8 mouse cellular contexts compared by ENCODE assay signal in the genomic region with DNA sequence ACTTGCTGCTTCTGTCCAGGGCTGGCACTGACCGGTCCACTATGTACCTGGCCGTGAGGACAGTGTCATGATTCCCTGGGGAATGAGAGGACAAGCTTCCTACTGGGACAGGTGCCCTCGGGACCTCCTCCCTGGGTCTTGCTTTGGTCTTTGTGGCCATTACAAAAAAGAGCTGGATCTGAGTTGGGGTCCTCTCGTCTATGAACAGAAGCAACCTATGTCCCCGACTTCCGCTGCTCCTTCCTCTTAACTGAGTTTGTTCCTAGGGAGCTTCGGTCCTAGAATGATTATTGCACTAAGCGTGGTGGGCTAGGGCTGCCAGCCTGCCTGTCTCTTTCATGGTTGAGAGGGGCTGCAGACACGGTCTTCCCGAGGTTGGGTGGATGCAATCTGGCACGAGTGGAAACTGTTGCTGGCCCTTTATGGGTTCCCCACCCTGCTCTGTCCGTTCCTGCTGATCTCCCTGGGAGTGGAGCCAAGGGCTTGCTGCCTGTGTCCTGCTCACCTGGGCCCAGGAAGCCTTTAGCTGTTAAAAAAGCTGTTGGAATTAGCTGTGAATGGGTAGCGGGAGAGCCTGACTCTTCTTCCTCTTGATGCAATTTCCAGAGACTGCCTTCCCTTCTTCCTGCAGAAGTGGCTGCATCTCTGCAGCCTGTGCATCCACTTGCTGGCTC. TPM values are rescaled to one million over a fixed set of nuclear protein-coding genes. Genes with fewer than 3 reads are reported as not detected.
DNase-seq lines count a peak whose midpoint lies in the region; ATAC-seq lines count a peak whose summit lies in the region.
"Had no signal": no experiment of that assay in that cellular context is flagged by ENCODE, and none has a peak within 500 bp of the region (broad histone marks: within the 10 kb centered on the region; RNA-seq: fewer than 3 reads in every experiment).

No protein-coding gene starts in this region.

- ATAC-seq in kidney, embryonic 16.5 days (ENCODE audit: low FRiP score, low TSS enrichment), result no peak
- ATAC-seq in forebrain, embryonic 12.5 days (ENCODE audit: low FRiP score), result no peak
- ATAC-seq in intestine, embryonic 14.5 days (replicated peaks; ENCODE audit: low FRiP score, low TSS enrichment, low read depth), result no peak
- no peak for ATAC-seq in neural tube, embryonic 13.5 days (ENCODE audit: low read depth)

- DNase-seq in kidney, postnatal 36 days, result no peak
- no peak for DNase-seq in intestine, embryonic 14.5 days (ENCODE audit: low spot score)
- DNase-seq in spleen, postnatal 10 days (ENCODE audit: low spot score in 2 of 2), result no peak
- no peak for DNase-seq in right cerebral cortex, postnatal 10 days (ENCODE audit: low spot score in 2 of 2)

- no peak overlapping the region for H3K27ac ChIP-seq in kidney, embryonic 16.5 days (ENCODE audit: low read length)
- no peak overlapping the region for H3K27ac ChIP-seq in forebrain, embryonic 12.5 days
- no peak overlapping the region for H3K27ac ChIP-seq in intestine, embryonic 14.5 days (ENCODE audit: low read depth)
- no peak overlapping the region for H3K27ac ChIP-seq in neural tube, embryonic 13.5 days (replicated peaks)

- H3K36me3 ChIP-seq in kidney, embryonic 16.5 days (ENCODE audit: insufficient read depth, low read length), result no peaks in the 10 kb centered on the region
- H3K36me3 ChIP-seq in forebrain, embryonic 12.5 days (replicated peaks), result no peaks in the 10 kb centered on the region
- H3K36me3 ChIP-seq in intestine, embryonic 14.5 days (ENCODE audit: control insufficient read depth, insufficient read depth, low read length), result no peaks in the 10 kb centered on the region
- no peaks in the 10 kb centered on the region for H3K36me3 ChIP-seq in neural tube, embryonic 13.5 days

- no peaks in the 10 kb centered on the region for H3K9me3 ChIP-seq in kidney, embryonic 16.5 days (ENCODE audit: low read length)
- H3K9me3 ChIP-seq in forebrain, embryonic 12.5 days, result no peaks in the 10 kb centered on the region
- no peaks in the 10 kb centered on the region for H3K9me3 ChIP-seq in intestine, embryonic 14.5 days (ENCODE audit: control insufficient read depth, low read length)
- no peaks in the 10 kb centered on the region for H3K9me3 ChIP-seq in neural tube, embryonic 13.5 days

- peaks cover 16% of the 10 kb centered on the region for H3K4me1 ChIP-seq in kidney, embryonic 16.5 days (ENCODE audit: insufficient read depth, low read length)
- H3K4me1 ChIP-seq in forebrain, embryonic 12.5 days, result peaks cover 35% of the 10 kb centered on the region
- peaks cover 6% of the 10 kb centered on the region; the same call in 1 of the 2 replicates for H3K4me1 ChIP-seq in intestine, embryonic 14.5 days (replicated peaks; ENCODE audit: control insufficient read depth, insufficient read depth, low read length)
- peaks cover 32% of the 10 kb centered on the region for H3K4me1 ChIP-seq in neural tube, embryonic 13.5 days (replicated peaks)

- peak overlapping the region; percentile 95 for H3K4me2 ChIP-seq in kidney, embryonic 16.5 days (replicated peaks; ENCODE audit: low read depth, low read length)
- peak overlapping the region; percentile 97 for H3K4me2 ChIP-seq in forebrain, embryonic 12.5 days
- peak overlapping the region; percentile 97 for H3K4me2 ChIP-seq in intestine, embryonic 14.5 days (ENCODE audit: low read length)
- H3K4me2 ChIP-seq in neural tube, embryonic 13.5 days, result peak overlapping the region; percentile 82

- H3K9ac ChIP-seq in kidney, embryonic 16.5 days (replicated peaks; ENCODE audit: low read length), result no peak overlapping the region
- peak overlapping the region; percentile 60 for H3K9ac ChIP-seq in forebrain, embryonic 12.5 days
- H3K9ac ChIP-seq in intestine, embryonic 14.5 days (ENCODE audit: low read length), result no peak overlapping the region
- peak overlapping the region; percentile 60; the same call in 1 of the 2 replicates for H3K9ac ChIP-seq in neural tube, embryonic 13.5 days

- H3K27me3 ChIP-seq in kidney, embryonic 16.5 days (ENCODE audit: insufficient read depth, low read length), result peaks cover 50% of the 10 kb centered on the region
- peaks cover 57% of the 10 kb centered on the region for H3K27me3 ChIP-seq in forebrain, embryonic 12.5 days
- peaks cover 52% of the 10 kb centered on the region for H3K27me3 ChIP-seq in intestine, embryonic 14.5 days (replicated peaks; ENCODE audit: control insufficient read depth, insufficient read depth, low read length)
- peaks cover 54% of the 10 kb centered on the region for H3K27me3 ChIP-seq in neural tube, embryonic 13.5 days

- H3K4me3 ChIP-seq in kidney, embryonic 16.5 days (ENCODE audit: low read length), result peak overlapping the region; percentile 62; the same call in 1 of the 2 replicates
- peak overlapping the region; percentile 67 for H3K4me3 ChIP-seq in forebrain, embryonic 12.5 days (replicated peaks)
- H3K4me3 ChIP-seq in intestine, embryonic 14.5 days (ENCODE audit: low read depth, low read length), result peak overlapping the region; percentile 53
- H3K4me3 ChIP-seq in neural tube, embryonic 13.5 days, result peak overlapping the region; percentile 49
- H3K4me3 ChIP-seq: erythroblast, embryonic 14.5 days had no signal

- WGBS in kidney, embryonic 16.5 days, result 39% methylated on average over 13 of the region's 13 CpGs
- 41% methylated on average over 13 of the region's 13 CpGs for WGBS in forebrain, embryonic 12.5 days
- WGBS in intestine, embryonic 14.5 days, result 45% methylated on average over 13 of the region's 13 CpGs
- WGBS in neural tube, embryonic 13.5 days, result 35% methylated on average over 13 of the region's 13 CpGs

RNA-seq across cellular contexts. Expression of gene Megf6, which starts 1.5 kb away (rescaled TPM):
- 12.3 and 15.7 TPM in 2 replicates for polyA plus RNA-seq in kidney, embryonic 16.5 days (2015; fragmentation: Nextera tagmentation; extraction: Ambion mirVana)
- polyA plus RNA-seq in forebrain, embryonic 12.5 days (2016; fragmentation: Nextera tagmentation; extraction: Ambion mirVana), result 19.9 and 21.7 TPM in 2 replicates
- polyA plus RNA-seq in intestine, embryonic 14.5 days (2014; fragmentation: Nextera tagmentation; extraction: Ambion mirVana), result 16.1 and 17.1 TPM in 2 replicates
- 7.4 and 8.8 TPM in 2 replicates for polyA plus RNA-seq in neural tube, embryonic 13.5 days (2015; fragmentation: Nextera tagmentation; extraction: Ambion mirVana)

RNA-seq across cellular contexts. Expression of gene Tprgl, which starts 11.6 kb away (rescaled TPM):
- 123 and 136 TPM in 2 replicates for polyA plus RNA-seq in kidney, embryonic 16.5 days (2015; fragmentation: Nextera tagmentation; extraction: Ambion mirVana)
- 127 and 131 TPM in 2 replicates for polyA plus RNA-seq in forebrain, embryonic 12.5 days (2016; fragmentation: Nextera tagmentation; extraction: Ambion mirVana)
- polyA plus RNA-seq in intestine, embryonic 14.5 days (2014; fragmentation: Nextera tagmentation; extraction: Ambion mirVana), result 125 and 133 TPM in 2 replicates
- polyA plus RNA-seq in neural tube, embryonic 13.5 days (2015; fragmentation: Nextera tagmentation; extraction: Ambion mirVana), result 178 and 191 TPM in 2 replicates

RNA-seq across cellular contexts. Expression of gene Wrap73, which starts 29.9 kb away (rescaled TPM):
- polyA plus RNA-seq in kidney, embryonic 16.5 days (2015; fragmentation: Nextera tagmentation; extraction: Ambion mirVana), result 41.8 and 46.0 TPM in 2 replicates
- 52.0 and 54.6 TPM in 2 replicates for polyA plus RNA-seq in forebrain, embryonic 12.5 days (2016; fragmentation: Nextera tagmentation; extraction: Ambion mirVana)
- 32.7 and 37.4 TPM in 2 replicates for polyA plus RNA-seq in intestine, embryonic 14.5 days (2014; fragmentation: Nextera tagmentation; extraction: Ambion mirVana)
- 42.5 and 45.2 TPM in 2 replicates for polyA plus RNA-seq in neural tube, embryonic 13.5 days (2015; fragmentation: Nextera tagmentation; extraction: Ambion mirVana)

RNA-seq across cellular contexts. Expression of gene Trp73, which starts 32.1 kb away (rescaled TPM):
- polyA plus RNA-seq in kidney, embryonic 16.5 days (2015; fragmentation: Nextera tagmentation; extraction: Ambion mirVana), result 0.31 and 0.44 TPM in 2 replicates
- 9.0 and 9.1 TPM in 2 replicates for polyA plus RNA-seq in forebrain, embryonic 12.5 days (2016; fragmentation: Nextera tagmentation; extraction: Ambion mirVana)
- 0.19 and 0.20 TPM in 2 replicates for polyA plus RNA-seq in intestine, embryonic 14.5 days (2014; fragmentation: Nextera tagmentation; extraction: Ambion mirVana)
- 0.12 TPM in 1 of 2 replicates, not detected in the other for polyA plus RNA-seq in neural tube, embryonic 13.5 days (2015; fragmentation: Nextera tagmentation; extraction: Ambion mirVana)

Comparison
In these comparisons a context has a peak if more than half of its experiments do, and no peak if none do; other contexts are left out.
1. H3K9ac ChIP-seq: peak in forebrain, embryonic 12.5 days (single experiment) and neural tube, embryonic 13.5 days (single experiment); none in kidney, embryonic 16.5 days (single experiment) and intestine, embryonic 14.5 days (single experiment).
2. Peak in every context shown above with its lines, with median percentiles within 50 percentile points of each other: H3K4me2 ChIP-seq and H3K4me3 ChIP-seq.